Mouse (Mus musculus): ENCODE measurements around the gene Cox6a2.
"Not testable (repeated sequence)": the region's sequence is repeated elsewhere in the genome, so short reads cannot be mapped to it uniquely, and the experiment has no call there.

Gene Cox6a2

GRCm38 (mm10) chr7:128234796-128235195 is 28.6 kb upstream of the Cox6a2 start:
- no peak for DNase-seq (ENCODE audit: low spot score in 2 of 2)

- no peak for DNase-seq (ENCODE audit: low spot score in 2 of 2)
Measured at GRCm38 (mm10) chr7:128231741-128232140, 25.6 kb upstream of the Cox6a2 start.

GRCm38 (mm10) chr7:128220936-128221335 is 14.7 kb upstream of the Cox6a2 start:
- no peak for DNase-seq (ENCODE audit: low spot score in 2 of 2)

- no peak for DNase-seq (ENCODE audit: low spot score in 2 of 2)
Measured at GRCm38 (mm10) chr7:128219952-128220351, 13.8 kb upstream of the Cox6a2 start.

- no peak for DNase-seq (ENCODE audit: low spot score in 2 of 2)
Measured at GRCm38 (mm10) chr7:128209826-128210225, 3.6 kb upstream of the Cox6a2 start.

- DNase-seq (ENCODE audit: low spot score in 2 of 2) = peak; percentile 65 to 79
Measured at GRCm38 (mm10) chr7:128208187-128208586, 2.0 kb upstream of the Cox6a2 start.

- DNase-seq (ENCODE audit: low spot score in 2 of 2) = no peak
Measured at GRCm38 (mm10) chr7:128205695-128206094, 492 bp downstream of the Cox6a2 start.

GRCm38 (mm10) chr7:128204179-128204578 is 2.0 kb downstream of the Cox6a2 start:
- DNase-seq (ENCODE audit: low spot score in 2 of 2) = no peak

GRCm38 (mm10) chr7:128203071-128203470 is 3.1 kb downstream of the Cox6a2 start:
- DNase-seq (ENCODE audit: low spot score in 2 of 2) = no peak

- DNase-seq (ENCODE audit: low spot score in 2 of 2) = no peak
Measured at GRCm38 (mm10) chr7:128201607-128202006, 4.6 kb downstream of the Cox6a2 start.

GRCm38 (mm10) chr7:128181691-128182090 is 24.5 kb downstream of the Cox6a2 start:
- DNase-seq (ENCODE audit: low spot score in 2 of 2) = no peak

- no peak for DNase-seq (ENCODE audit: low spot score in 2 of 2)
Measured at GRCm38 (mm10) chr7:128180546-128180945, 25.6 kb downstream of the Cox6a2 start.

- DNase-seq (ENCODE audit: low spot score in 2 of 2) = no peak
Measured at GRCm38 (mm10) chr7:128180126-128180525, 26.1 kb downstream of the Cox6a2 start.

- DNase-seq (ENCODE audit: low spot score in 2 of 2) = peak; percentile 40 to 59
Measured at GRCm38 (mm10) chr7:128178385-128178784, 27.8 kb downstream of the Cox6a2 start.

- no peak for DNase-seq (ENCODE audit: low spot score in 2 of 2)
Measured at GRCm38 (mm10) chr7:128169996-128170395, 36.2 kb downstream of the Cox6a2 start.

GRCm38 (mm10) chr7:128166391-128166790 is 39.8 kb downstream of the Cox6a2 start:
- DNase-seq (ENCODE audit: low spot score in 2 of 2) = no peak

- DNase-seq (ENCODE audit: low spot score in 2 of 2) = no peak
Measured at GRCm38 (mm10) chr7:128164001-128164400, 42.2 kb downstream of the Cox6a2 start.

- DNase-seq (ENCODE audit: low spot score in 2 of 2) = not testable (repeated sequence)
Measured at GRCm38 (mm10) chr7:128158688-128159354, 47.4 kb downstream of the Cox6a2 start.

Data from right cerebral cortex, adult 2 months (tissue).